Mouse (Mus musculus): Measurements from ENCODE around the gene Hexim1. TPM values are rescaled to one million over a fixed set of nuclear protein-coding genes. Genes with fewer than 3 reads are reported as not detected.

The Hexim1 gene
- polyA plus RNA-seq (2011; ENCODE audit: insufficient read length, low read depth, missing spikeins) = 16.8 and 19.0 TPM in 2 replicates

- Histone ChIP-seq H3K4me1 (ENCODE audit: control insufficient read depth, insufficient read depth, low read length) (no peaks in the 10 kb centered on the region; the same call in 1 of the 2 replicates), H3K27ac (ENCODE audit: insufficient read depth, low read length) (peak within 1 kb of the TSS; percentile 76), H3K4me3 (ENCODE audit: insufficient read depth, low read length) (peak within 1 kb of the TSS; percentile 72)
- TF ChIP-seq CTCF (IDR thresholded peaks at IDR 0.05; ENCODE audit: borderline replicate concordance, insufficient read depth, low read length) (no peak), POLR2A (IDR thresholded peaks at IDR 0.05; ENCODE audit: low read depth, low read length) (peak; percentile 99)
Measured at GRCm38 (mm10) chr11:103116008-103116818, at the start of gene Hexim1. Hexim1 (plus strand) TSS chr11:103116231.

DNA sequence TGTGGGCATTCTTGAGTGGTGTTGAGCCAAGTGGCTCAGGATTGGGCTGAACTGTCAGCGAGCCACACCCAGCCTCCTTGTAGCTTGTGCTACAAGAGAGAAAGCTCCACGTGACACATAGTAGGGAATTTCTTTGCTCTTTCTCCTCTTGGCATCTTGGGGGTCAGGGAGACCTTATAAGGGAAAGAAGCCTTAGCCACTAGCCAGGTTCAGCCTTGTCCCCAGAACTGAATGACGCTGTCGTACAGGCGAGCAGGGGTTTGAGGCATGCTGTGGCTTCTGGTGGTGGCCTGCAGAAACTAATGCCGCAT is 49.0 kb upstream of the Hexim1 start:
- Histone ChIP-seq H3K4me3 (ENCODE audit: insufficient read depth, low read length) (no peak overlapping the region), H3K4me1 (ENCODE audit: control insufficient read depth, insufficient read depth, low read length) (0 out of 2 replicates have a peak, but pooled peaks cover 5% of the 10 kb centered on the region), H3K27ac (ENCODE audit: insufficient read depth, low read length) (no peak overlapping the region)
- TF ChIP-seq POLR2A (IDR thresholded peaks at IDR 0.05; ENCODE audit: low read depth, low read length) (no peak), CTCF (IDR thresholded peaks at IDR 0.05; ENCODE audit: borderline replicate concordance, insufficient read depth, low read length) (no peak)

DNA sequence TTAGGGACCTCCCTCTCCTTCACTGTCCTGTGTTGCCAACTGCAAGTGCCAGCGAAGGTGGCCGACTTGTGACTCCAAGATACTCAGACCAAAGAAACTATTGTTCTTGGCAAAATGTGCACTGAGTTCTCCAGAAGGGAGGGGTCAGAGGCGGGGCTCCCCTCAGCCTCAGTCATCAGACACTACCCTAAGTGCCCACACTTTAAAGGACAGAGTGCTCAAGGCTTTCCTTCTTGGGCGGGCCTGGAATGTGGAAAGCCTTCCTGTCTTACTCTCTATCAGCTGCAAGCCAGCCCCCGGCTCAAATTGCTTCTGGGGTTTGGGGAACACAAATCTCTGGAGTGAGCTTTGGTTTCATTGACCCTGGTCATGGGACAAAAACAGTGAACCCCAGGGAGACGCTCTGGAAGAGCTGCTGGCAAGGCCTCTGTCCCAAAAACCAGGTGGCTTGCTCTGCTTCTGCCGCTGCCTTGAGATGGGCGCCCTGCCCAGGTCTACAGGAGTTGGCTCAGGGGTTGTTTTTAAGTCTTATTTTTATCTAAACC is 48.5 kb upstream of the Hexim1 start:
- TF ChIP-seq CTCF (IDR thresholded peaks at IDR 0.05; ENCODE audit: borderline replicate concordance, insufficient read depth, low read length) (no peak), POLR2A (IDR thresholded peaks at IDR 0.05; ENCODE audit: low read depth, low read length) (no peak)
- Histone ChIP-seq H3K27ac (ENCODE audit: insufficient read depth, low read length) (peak overlapping the region; percentile 19; the same call in 1 of the 2 replicates), H3K4me3 (ENCODE audit: insufficient read depth, low read length) (no peak overlapping the region), H3K4me1 (ENCODE audit: control insufficient read depth, insufficient read depth, low read length) (0 out of 2 replicates have a peak, but pooled peaks cover 5% of the 10 kb centered on the region)

DNA sequence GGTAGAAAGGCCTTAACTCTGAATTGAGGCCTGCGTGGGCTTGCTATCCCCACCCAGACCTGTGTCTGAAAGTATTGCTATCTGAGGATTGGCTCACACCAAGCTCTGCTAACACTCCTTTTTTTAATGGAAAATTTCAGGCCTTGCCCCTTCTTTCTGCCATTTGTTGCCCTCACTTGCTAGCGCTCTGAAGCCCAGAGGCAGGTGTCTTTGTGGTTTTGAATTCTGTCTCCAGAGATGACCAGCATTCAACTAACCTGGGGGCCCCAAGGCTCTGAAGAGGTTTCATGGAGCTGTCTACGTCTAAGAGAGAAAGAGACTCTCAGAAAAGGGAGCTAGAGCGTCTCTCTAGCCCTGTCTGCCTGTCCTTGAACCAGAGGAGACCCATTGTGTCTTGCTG is 47.8 kb upstream of the Hexim1 start:
- TF ChIP-seq POLR2A (IDR thresholded peaks at IDR 0.05; ENCODE audit: low read depth, low read length) (no peak), CTCF (IDR thresholded peaks at IDR 0.05; ENCODE audit: borderline replicate concordance, insufficient read depth, low read length) (no peak)
- H3K27ac ChIP-seq (ENCODE audit: insufficient read depth, low read length) = no peak overlapping the region
- H3K4me1 ChIP-seq (ENCODE audit: control insufficient read depth, insufficient read depth, low read length) = 0 out of 2 replicates have a peak, but pooled peaks cover 5% of the 10 kb centered on the region
- no peak overlapping the region for H3K4me3 ChIP-seq (ENCODE audit: insufficient read depth, low read length)

- Histone ChIP-seq H3K4me1 (ENCODE audit: control insufficient read depth, insufficient read depth, low read length) (0 out of 2 replicates have a peak, but pooled peaks cover 5% of the 10 kb centered on the region), H3K27ac (ENCODE audit: insufficient read depth, low read length) (no peak overlapping the region), H3K4me3 (ENCODE audit: insufficient read depth, low read length) (no peak overlapping the region)
- no peak for TF ChIP-seq CTCF (IDR thresholded peaks at IDR 0.05; ENCODE audit: borderline replicate concordance, insufficient read depth, low read length)
- TF ChIP-seq POLR2A (IDR thresholded peaks at IDR 0.05; ENCODE audit: low read depth, low read length) = no peak
Measured at GRCm38 (mm10) chr11:103068884-103069283, 47.1 kb upstream of the Hexim1 start.

GRCm38 (mm10) chr11:103069731-103070130 is 46.3 kb upstream of the Hexim1 start:
- Histone ChIP-seq H3K4me1 (ENCODE audit: control insufficient read depth, insufficient read depth, low read length) (0 out of 2 replicates have a peak, but pooled peaks cover 5% of the 10 kb centered on the region), H3K27ac (ENCODE audit: insufficient read depth, low read length) (no peak overlapping the region), H3K4me3 (ENCODE audit: insufficient read depth, low read length) (no peak overlapping the region)
- TF ChIP-seq CTCF (IDR thresholded peaks at IDR 0.05; ENCODE audit: borderline replicate concordance, insufficient read depth, low read length) = no peak
- TF ChIP-seq POLR2A (IDR thresholded peaks at IDR 0.05; ENCODE audit: low read depth, low read length) = no peak

- H3K4me3 ChIP-seq (ENCODE audit: insufficient read depth, low read length) = no peak overlapping the region
- no peak overlapping the region for H3K27ac ChIP-seq (ENCODE audit: insufficient read depth, low read length)
- H3K4me1 ChIP-seq (ENCODE audit: control insufficient read depth, insufficient read depth, low read length) = 0 out of 2 replicates have a peak, but pooled peaks cover 5% of the 10 kb centered on the region
- TF ChIP-seq POLR2A (IDR thresholded peaks at IDR 0.05; ENCODE audit: low read depth, low read length) (no peak), CTCF (IDR thresholded peaks at IDR 0.05; ENCODE audit: borderline replicate concordance, insufficient read depth, low read length) (no peak)
Measured at GRCm38 (mm10) chr11:103070322-103070880, 45.6 kb upstream of the Hexim1 start.

GRCm38 (mm10) chr11:103073671-103074070 is 42.4 kb upstream of the Hexim1 start:
- Histone ChIP-seq H3K4me3 (ENCODE audit: insufficient read depth, low read length) (no peak overlapping the region), H3K4me1 (ENCODE audit: control insufficient read depth, insufficient read depth, low read length) (no peaks in the 10 kb centered on the region), H3K27ac (ENCODE audit: insufficient read depth, low read length) (no peak overlapping the region)
- no peak for TF ChIP-seq CTCF (IDR thresholded peaks at IDR 0.05; ENCODE audit: borderline replicate concordance, insufficient read depth, low read length)
- TF ChIP-seq POLR2A (IDR thresholded peaks at IDR 0.05; ENCODE audit: low read depth, low read length) = no peak

GRCm38 (mm10) chr11:103074121-103074650 is 41.8 kb upstream of the Hexim1 start:
- no peak overlapping the region for H3K27ac ChIP-seq (ENCODE audit: insufficient read depth, low read length)
- H3K4me3 ChIP-seq (ENCODE audit: insufficient read depth, low read length) = no peak overlapping the region
- TF ChIP-seq POLR2A (IDR thresholded peaks at IDR 0.05; ENCODE audit: low read depth, low read length) (no peak), CTCF (IDR thresholded peaks at IDR 0.05; ENCODE audit: borderline replicate concordance, insufficient read depth, low read length) (no peak)

More at GRCm38 (mm10) chr11:103074121-103074650, 41.8 kb upstream of the Hexim1 start:
- no peaks in the 10 kb centered on the region for H3K4me1 ChIP-seq (ENCODE audit: control insufficient read depth, insufficient read depth, low read length)
